Mouse (Mus musculus): ENCODE measurements at regions not wholly inside any gene's neighbourhood (a gene's known extent, or its start where the extent isn't known, plus 50 kb on each side); places are given as distances from the start of the nearest gene placed in this dataset.
A peak's percentile ranks its signal among the peaks of the same experiment; 100 is the strongest.

- no peak overlapping the region for H3K27ac ChIP-seq (ENCODE audit: low read depth, low read length)
- H3K9me3 ChIP-seq (ENCODE audit: low read length), result no peaks in the 10 kb centered on the region
- H3K4me2 ChIP-seq (ENCODE audit: low read depth), result no peak overlapping the region
- H3K4me3 ChIP-seq (ENCODE audit: low read depth, low read length), result no peak overlapping the region
- no peaks in the 10 kb centered on the region for H3K36me3 ChIP-seq (ENCODE audit: insufficient read depth)
- H3K27me3 ChIP-seq (ENCODE audit: insufficient read depth, low read length), result no peaks in the 10 kb centered on the region
- no peaks in the 10 kb centered on the region for H3K4me1 ChIP-seq (ENCODE audit: insufficient read depth)
- DNase-seq (no peak), ATAC-seq (no peak)
- 84% methylated on average over 14 of the region's 14 CpGs for WGBS
- no peak for TF ChIP-seq CTCF (IDR thresholded peaks at IDR 0.05; ENCODE audit: low read depth)
- H3K9ac ChIP-seq, result no peak overlapping the region
These were observed 601.4 kb upstream of the 4930452B06Rik start for GRCm38 (mm10) chr14:9267282-9268091.

GRCm38 (mm10) chr14:9252017-9252416, 586.0 kb upstream of the 4930452B06Rik start:
- Histone ChIP-seq H3K27me3 (ENCODE audit: insufficient read depth, low read length) (no peaks in the 10 kb centered on the region), H3K4me2 (ENCODE audit: low read depth) (no peak overlapping the region), H3K27ac (ENCODE audit: low read depth, low read length) (no peak overlapping the region), H3K9me3 (ENCODE audit: low read length) (no peaks in the 10 kb centered on the region), H3K4me1 (ENCODE audit: insufficient read depth) (no peaks in the 10 kb centered on the region), H3K9ac (no peak overlapping the region), H3K36me3 (ENCODE audit: insufficient read depth) (no peaks in the 10 kb centered on the region), H3K4me3 (ENCODE audit: low read depth, low read length) (no peak overlapping the region)
- DNase-seq, result no peak
- no peak for TF ChIP-seq CTCF (IDR thresholded peaks at IDR 0.05; ENCODE audit: low read depth)
- no peak for ATAC-seq
- WGBS, result 74% methylated on average over 1 of the region's 1 CpGs

- ATAC-seq (no peak), DNase-seq (no peak)
- 35% methylated on average over 1 of the region's 1 CpGs for WGBS
- H3K9me3 ChIP-seq (ENCODE audit: low read length), result no peaks in the 10 kb centered on the region
- no peaks in the 10 kb centered on the region for H3K4me1 ChIP-seq (ENCODE audit: insufficient read depth)
- H3K9ac ChIP-seq, result no peak overlapping the region
- no peaks in the 10 kb centered on the region for H3K36me3 ChIP-seq (ENCODE audit: insufficient read depth)
- no peaks in the 10 kb centered on the region for H3K27me3 ChIP-seq (ENCODE audit: insufficient read depth, low read length)
- H3K4me3 ChIP-seq (ENCODE audit: low read depth, low read length), result no peak overlapping the region
- no peak for TF ChIP-seq CTCF (IDR thresholded peaks at IDR 0.05; ENCODE audit: low read depth)
- H3K27ac ChIP-seq (ENCODE audit: low read depth, low read length), result no peak overlapping the region
- H3K4me2 ChIP-seq (ENCODE audit: low read depth), result no peak overlapping the region
These were observed 579.2 kb upstream of the 4930452B06Rik start for GRCm38 (mm10) chr14:9245266-9245665.

GRCm38 (mm10) chr14:9243336-9243735, 577.3 kb upstream of the 4930452B06Rik start:
- H3K4me1 ChIP-seq (ENCODE audit: insufficient read depth), result no peaks in the 10 kb centered on the region
- no peaks in the 10 kb centered on the region for H3K36me3 ChIP-seq (ENCODE audit: insufficient read depth)
- no peaks in the 10 kb centered on the region for H3K9me3 ChIP-seq (ENCODE audit: low read length)
- no peak overlapping the region for H3K4me2 ChIP-seq (ENCODE audit: low read depth)
- no peak overlapping the region for H3K4me3 ChIP-seq (ENCODE audit: low read depth, low read length)
- H3K9ac ChIP-seq, result no peak overlapping the region
- ATAC-seq (no peak), DNase-seq (no peak)
- no peaks in the 10 kb centered on the region for H3K27me3 ChIP-seq (ENCODE audit: insufficient read depth, low read length)
- no peak for TF ChIP-seq CTCF (IDR thresholded peaks at IDR 0.05; ENCODE audit: low read depth)
- H3K27ac ChIP-seq (ENCODE audit: low read depth, low read length), result no peak overlapping the region

- H3K4me1 ChIP-seq (ENCODE audit: insufficient read depth), result no peaks in the 10 kb centered on the region
- no peak for TF ChIP-seq CTCF (IDR thresholded peaks at IDR 0.05; ENCODE audit: low read depth)
- H3K9ac ChIP-seq, result no peak overlapping the region
- 32% methylated on average over 2 of the region's 2 CpGs for WGBS
- H3K4me3 ChIP-seq (ENCODE audit: low read depth, low read length), result no peak overlapping the region
- no peak overlapping the region for H3K4me2 ChIP-seq (ENCODE audit: low read depth)
- no peak overlapping the region for H3K27ac ChIP-seq (ENCODE audit: low read depth, low read length)
- no peaks in the 10 kb centered on the region for H3K9me3 ChIP-seq (ENCODE audit: low read length)
- H3K27me3 ChIP-seq (ENCODE audit: insufficient read depth, low read length), result no peaks in the 10 kb centered on the region
- ATAC-seq (no peak), DNase-seq (no peak)
- no peaks in the 10 kb centered on the region for H3K36me3 ChIP-seq (ENCODE audit: insufficient read depth)
These were observed 576.1 kb upstream of the 4930452B06Rik start for GRCm38 (mm10) chr14:9242118-9242517.

GRCm38 (mm10) chr14:9227670-9228069, 561.6 kb upstream of the 4930452B06Rik start:
- peak; percentile 73 for ATAC-seq
- DNase-seq, result peak; percentile 39
- Histone ChIP-seq H3K27me3 (ENCODE audit: insufficient read depth, low read length) (no peaks in the 10 kb centered on the region), H3K9me3 (ENCODE audit: low read length) (no peaks in the 10 kb centered on the region), H3K9ac (no peak overlapping the region), H3K4me3 (ENCODE audit: low read depth, low read length) (no peak overlapping the region), H3K27ac (ENCODE audit: low read depth, low read length) (no peak overlapping the region), H3K4me2 (ENCODE audit: low read depth) (no peak overlapping the region), H3K4me1 (ENCODE audit: insufficient read depth) (0 out of 2 replicates have a peak, but pooled peaks cover 3% of the 10 kb centered on the region), H3K36me3 (ENCODE audit: insufficient read depth) (no peaks in the 10 kb centered on the region)
- WGBS, result 59% methylated on average over 6 of the region's 6 CpGs
- no peak for TF ChIP-seq CTCF (IDR thresholded peaks at IDR 0.05; ENCODE audit: low read depth)

- DNase-seq, result peak; percentile 9
- no peak overlapping the region for H3K27ac ChIP-seq (ENCODE audit: low read depth, low read length)
These were observed 534.2 kb upstream of the 4930452B06Rik start for GRCm38 (mm10) chr14:9200246-9200645.

More at GRCm38 (mm10) chr14:9200246-9200645, 534.2 kb upstream of the 4930452B06Rik start:
- WGBS, result 78% methylated on average over 2 of the region's 2 CpGs
- no peak for TF ChIP-seq CTCF (IDR thresholded peaks at IDR 0.05; ENCODE audit: low read depth)
- Histone ChIP-seq H3K4me3 (ENCODE audit: low read depth, low read length) (no peak overlapping the region), H3K27me3 (ENCODE audit: insufficient read depth, low read length) (no peaks in the 10 kb centered on the region), H3K4me1 (ENCODE audit: insufficient read depth) (no peaks in the 10 kb centered on the region), H3K4me2 (ENCODE audit: low read depth) (no peak overlapping the region), H3K9ac (no peak overlapping the region), H3K9me3 (ENCODE audit: low read length) (no peaks in the 10 kb centered on the region), H3K36me3 (ENCODE audit: insufficient read depth) (no peaks in the 10 kb centered on the region)
- 0 out of 2 replicates have a peak, but pooled peaks have one; percentile 40 for ATAC-seq

Measured in forebrain, postnatal 0 days (tissue).